Mouse (Mus musculus) heart, adult 2 months (tissue): ENCODE data around the gene Tmem35b.

Experiments used
- CTCF ChIP-seq: fragments of 200-600 bp; IDR thresholded peaks from 2 replicates; pipeline ENCODE4 v1.8.1; 2022; ENCODE audit warnings: antibody characterized with exemption, mild to moderate bottlenecking, moderate library complexity
- EP300 ChIP-seq: fragments of 200-500 bp; IDR thresholded peaks from 2 replicates; pipeline ENCODE4 v1.6.1; 2011; ENCODE audit warnings: low read depth, low read length, control low read depth; ENCODE audit not compliant: insufficient read depth

DNA sequence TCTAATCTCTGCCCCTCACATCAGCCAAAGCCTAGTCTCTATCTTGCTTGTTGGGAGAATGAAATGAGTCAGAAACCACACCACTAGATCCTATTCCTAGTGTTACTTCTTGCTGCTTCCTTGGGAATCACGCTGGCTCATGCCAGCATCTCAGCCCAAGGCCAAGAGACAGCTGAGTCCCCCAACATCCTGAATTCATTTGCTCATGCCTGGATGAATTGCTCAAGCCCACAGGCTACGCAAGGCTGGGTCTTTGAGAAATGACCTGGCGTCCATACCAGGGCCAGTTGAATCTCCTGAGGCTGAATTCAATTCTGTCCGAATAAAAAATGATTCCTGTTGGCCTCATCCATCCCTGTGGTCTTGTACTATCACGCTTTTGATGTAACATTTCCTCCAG lies 14.1 kb downstream of the Tmem35b start:
- TF ChIP-seq CTCF = no peak
- TF ChIP-seq EP300 = no peak
